In genomic region chr4:114705586-114705985, GRCm38 (mm10) we compare ENCODE assay signal across 28 mouse cellular contexts.
DNase-seq lines count a peak whose midpoint lies in the region; ATAC-seq and TF ChIP-seq lines count a peak whose summit lies in the region.
"Had no signal": no experiment of that assay in that cellular context is flagged by ENCODE, and none has a peak within 500 bp of the region (broad histone marks: within the 10 kb centered on the region; RNA-seq: fewer than 3 reads in every experiment).

No protein-coding gene starts in this region.

- no peak overlapping the region for H3K4me3 ChIP-seq in hindbrain, postnatal 0 days (ENCODE audit: low read length)
- H3K4me3 ChIP-seq in hindbrain, embryonic 10.5 days = no peak overlapping the region
- no peak overlapping the region for H3K4me3 ChIP-seq in neural tube, embryonic 15.5 days (replicated peaks)
- H3K4me3 ChIP-seq: embryonic facial prominence, embryonic 12.5 days; heart, embryonic 12.5 days; hindbrain, embryonic 15.5 days; intestine, embryonic 15.5 days; limb, embryonic 13.5 days; liver, embryonic 12.5 days; megakaryocyte, embryonic 14.5 days; neural tube, embryonic 13.5 days had no signal

- ATAC-seq in hindbrain, postnatal 0 days = 0 out of 2 replicates have a peak, but pooled peaks have one; percentile 58
- peak; percentile 47; the same call in 1 of the 2 replicates for ATAC-seq in neural tube, embryonic 15.5 days (ENCODE audit: low FRiP score)
- ATAC-seq: forebrain, postnatal 0 days; intestine, embryonic 15.5 days; liver, embryonic 12.5 days; liver, postnatal 0 days; Patski had no signal

- H3K36me3 ChIP-seq in hindbrain, postnatal 0 days (ENCODE audit: insufficient read depth, low read length) = no peaks in the 10 kb centered on the region
- H3K36me3 ChIP-seq in hindbrain, embryonic 10.5 days = no peaks in the 10 kb centered on the region
- H3K36me3 ChIP-seq in neural tube, embryonic 15.5 days = no peaks in the 10 kb centered on the region
- H3K36me3 ChIP-seq: embryonic facial prominence, embryonic 12.5 days; G1E; heart, embryonic 12.5 days; hindbrain, embryonic 15.5 days; intestine, embryonic 15.5 days; limb, embryonic 13.5 days; liver, embryonic 12.5 days; neural tube, embryonic 13.5 days had no signal

- H3K4me1 ChIP-seq in hindbrain, postnatal 0 days (ENCODE audit: insufficient read depth, low read length) = no peaks in the 10 kb centered on the region
- H3K4me1 ChIP-seq in hindbrain, embryonic 10.5 days (replicated peaks) = peaks cover 15% of the 10 kb centered on the region; the same call in 1 of the 2 replicates
- H3K4me1 ChIP-seq in neural tube, embryonic 15.5 days = no peaks in the 10 kb centered on the region
- H3K4me1 ChIP-seq: heart, embryonic 12.5 days; hindbrain, embryonic 15.5 days; intestine, embryonic 15.5 days; liver, embryonic 12.5 days; neural tube, embryonic 13.5 days had no signal

- H3K27me3 ChIP-seq in hindbrain, postnatal 0 days (ENCODE audit: insufficient read depth, low read length) = no peaks in the 10 kb centered on the region
- H3K27me3 ChIP-seq in hindbrain, embryonic 10.5 days (ENCODE audit: insufficient read depth, poor library complexity, severe bottlenecking) = peaks cover 7% of the 10 kb centered on the region
- no peaks in the 10 kb centered on the region; the same call in 1 of the 2 replicates for H3K27me3 ChIP-seq in neural tube, embryonic 15.5 days (replicated peaks)
- H3K27me3 ChIP-seq: embryonic facial prominence, embryonic 12.5 days; hindbrain, embryonic 15.5 days; intestine, embryonic 15.5 days; Patski had no signal

- DNase-seq in embryo, embryonic 10 days (ENCODE audit: low spot score) = peak; percentile 31
- no peak for DNase-seq in embryo, embryonic 9.5 days (ENCODE audit: extremely low spot score)
- peak; percentile 44 for DNase-seq in hindbrain, postnatal 0 days (ENCODE audit: low spot score)
- DNase-seq in hindbrain, embryonic 10.5 days (ENCODE audit: low spot score) = no peak
- DNase-seq in neural tube, embryonic 10.5 days (ENCODE audit: extremely low spot score, low spot score) = no peak
- no peak for DNase-seq in adrenal gland, postnatal 10 days
- DNase-seq: adrenal gland, postnatal 14 days; cerebellum, adult 11-12 months; forebrain, postnatal 0 days; gastrocnemius, postnatal 10 days; heart, adult 18-20 months; heart, postnatal 4 days; kidney, adult 2 months; kidney, postnatal 36 days; liver, postnatal 0 days; midbrain, embryonic 14.5 days; thymus, postnatal 4 days had no signal

- no peak overlapping the region for H3K27ac ChIP-seq in hindbrain, postnatal 0 days
- H3K27ac ChIP-seq in hindbrain, embryonic 10.5 days = no peak overlapping the region
- H3K27ac ChIP-seq in neural tube, embryonic 15.5 days (replicated peaks) = no peak overlapping the region
- H3K27ac ChIP-seq: embryonic facial prominence, embryonic 12.5 days; hindbrain, embryonic 15.5 days; intestine, embryonic 15.5 days; limb, embryonic 13.5 days; liver, embryonic 12.5 days; neural tube, embryonic 13.5 days had no signal

- TF ChIP-seq CTCF in hindbrain, postnatal 0 days (IDR thresholded peaks at IDR 0.05; ENCODE audit: low read depth) = no peak

- WGBS in hindbrain, postnatal 0 days = 42% methylated on average over 4 of the region's 4 CpGs
- WGBS in hindbrain, embryonic 10.5 days = 61% methylated on average over 4 of the region's 4 CpGs
- 46% methylated on average over 4 of the region's 4 CpGs for WGBS in neural tube, embryonic 15.5 days

- no peak overlapping the region for H3K9ac ChIP-seq in hindbrain, postnatal 0 days (replicated peaks; ENCODE audit: low read length)
- no peak overlapping the region for H3K9ac ChIP-seq in neural tube, embryonic 15.5 days (replicated peaks)
- H3K9ac ChIP-seq: embryonic facial prominence, embryonic 12.5 days; forebrain, postnatal 0 days; heart, embryonic 12.5 days; hindbrain, embryonic 15.5 days; intestine, embryonic 15.5 days; limb, embryonic 13.5 days; liver, embryonic 12.5 days; liver, postnatal 0 days; neural tube, embryonic 13.5 days had no signal

- H3K9me3 ChIP-seq in hindbrain, postnatal 0 days (ENCODE audit: low read length) = no peaks in the 10 kb centered on the region
- H3K9me3 ChIP-seq in hindbrain, embryonic 10.5 days = no peaks in the 10 kb centered on the region
- no peaks in the 10 kb centered on the region for H3K9me3 ChIP-seq in neural tube, embryonic 15.5 days (replicated peaks)
- H3K9me3 ChIP-seq: embryonic facial prominence, embryonic 12.5 days; heart, embryonic 12.5 days; hindbrain, embryonic 15.5 days; intestine, embryonic 15.5 days; limb, embryonic 13.5 days; liver, embryonic 12.5 days; megakaryocyte, embryonic 14.5 days; neural tube, embryonic 13.5 days had no signal

- no peak overlapping the region for H3K4me2 ChIP-seq in hindbrain, postnatal 0 days (ENCODE audit: low read depth, low read length)
- H3K4me2 ChIP-seq in neural tube, embryonic 15.5 days = no peak overlapping the region
- H3K4me2 ChIP-seq: embryonic facial prominence, embryonic 12.5 days; heart, embryonic 12.5 days; hindbrain, embryonic 15.5 days; intestine, embryonic 15.5 days; limb, embryonic 13.5 days; liver, embryonic 12.5 days; neural tube, embryonic 13.5 days had no signal

Comparison
In these comparisons a context has a peak if more than half of its experiments do, and no peak if none do; other contexts are left out.
1. DNase-seq: peak in embryo, embryonic 10 days (single experiment) and hindbrain, postnatal 0 days (single experiment); none in embryo, embryonic 9.5 days (single experiment), hindbrain, embryonic 10.5 days (single experiment), neural tube, embryonic 10.5 days (single experiment) and adrenal gland, postnatal 10 days (single experiment).